Mouse (Mus musculus) G1E-ER4 (cell line): ENCODE data around the gene Klhl13. TPM values are rescaled to one million over a fixed set of nuclear protein-coding genes. Genes with fewer than 3 reads are reported as not detected.

Experiments used
- GATA1 ChIP-seq: IDR thresholded peaks from one replicate; pipeline ENCODE4 v1.8.0; 2012; ENCODE audit warnings: low read length, inconsistent platforms
- polyA plus RNA-seq: library from polyadenylated mRNA; stranded (reverse); fragments of >175 nt; gene quantifications from 2 replicates; pipeline ENCODE4 v1.2.3, GENCODE M21; 2012

The Klhl13 gene
- not detected in 2 replicates for polyA plus RNA-seq

DNA sequence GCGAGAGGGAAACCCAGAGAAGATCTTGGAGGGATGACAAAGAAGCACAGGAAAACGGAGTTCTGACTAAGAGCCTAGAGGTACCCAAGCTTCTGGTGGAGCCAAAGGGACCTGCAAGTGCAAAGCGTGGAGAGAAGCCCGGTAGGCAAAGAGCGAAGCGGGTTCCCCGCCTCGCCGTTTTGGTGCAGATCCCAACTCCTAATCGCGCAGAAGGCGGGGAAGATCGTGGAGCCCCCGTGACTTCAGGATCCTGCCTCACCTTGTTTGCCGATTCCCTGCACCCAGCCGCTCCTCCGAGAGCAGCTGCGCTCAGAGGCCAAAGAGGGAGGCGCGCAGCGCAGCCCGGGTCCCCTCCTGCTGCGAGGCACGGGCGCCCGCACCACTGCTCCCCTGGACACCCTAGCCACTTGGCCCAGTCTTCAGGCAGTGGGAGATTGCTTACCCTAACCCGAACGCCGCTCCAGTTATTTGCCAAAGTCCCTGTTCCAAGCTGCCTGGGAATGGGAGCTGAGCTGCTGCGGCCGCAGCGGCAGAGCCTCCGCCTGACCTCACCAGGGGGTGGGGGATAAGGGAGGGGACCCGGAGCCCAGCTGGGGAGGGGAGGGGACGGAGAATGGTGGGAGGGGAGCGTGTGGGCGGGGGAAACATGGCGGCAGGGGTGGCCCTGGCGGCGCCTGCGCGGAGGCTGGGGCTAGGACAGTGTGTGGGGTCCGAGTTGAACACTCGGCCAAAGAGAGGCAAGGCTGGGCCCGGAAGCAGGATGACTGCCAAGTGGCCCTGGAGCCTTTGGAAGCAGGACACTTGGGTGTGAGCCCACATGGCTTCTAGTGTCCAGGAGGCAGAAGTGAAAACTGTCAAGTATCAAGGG is at the start of gene Klhl13:
TSS of gene Klhl13 (minus strand) at position 569 of the 868 bp plus-strand sequence.
- no peak for TF ChIP-seq GATA1

GRCm38 (mm10) chrX:23409296-23410149 is 44.6 kb upstream of the Klhl13 start:
- TF ChIP-seq GATA1, result no peak

GRCm38 (mm10) chrX:23388716-23389115 is 23.8 kb upstream of the Klhl13 start:
- no peak for TF ChIP-seq GATA1

DNA sequence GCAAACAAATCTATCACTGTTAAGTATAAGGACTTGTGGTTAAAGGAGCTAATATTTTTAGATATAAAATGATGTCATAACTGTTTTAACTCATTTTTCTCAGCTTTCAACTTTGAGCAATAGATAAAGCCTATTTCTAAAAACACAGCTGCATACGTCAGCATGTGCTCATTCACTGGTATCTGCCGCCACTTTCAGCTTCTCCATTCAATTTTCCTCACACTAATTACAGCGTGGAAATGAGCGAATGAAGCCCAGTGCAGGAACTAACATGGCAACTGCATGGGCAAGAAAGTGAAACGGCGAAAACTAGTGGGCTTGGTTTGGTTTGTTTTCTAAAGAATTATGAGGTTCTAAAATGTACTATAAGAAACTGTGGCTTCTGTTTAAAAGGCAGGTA is 1.4 kb downstream of the Klhl13 start:
- TF ChIP-seq GATA1, result no peak

- TF ChIP-seq GATA1, result no peak
Measured at GRCm38 (mm10) chrX:23360446-23360845, 4.4 kb downstream of the Klhl13 start.

DNA sequence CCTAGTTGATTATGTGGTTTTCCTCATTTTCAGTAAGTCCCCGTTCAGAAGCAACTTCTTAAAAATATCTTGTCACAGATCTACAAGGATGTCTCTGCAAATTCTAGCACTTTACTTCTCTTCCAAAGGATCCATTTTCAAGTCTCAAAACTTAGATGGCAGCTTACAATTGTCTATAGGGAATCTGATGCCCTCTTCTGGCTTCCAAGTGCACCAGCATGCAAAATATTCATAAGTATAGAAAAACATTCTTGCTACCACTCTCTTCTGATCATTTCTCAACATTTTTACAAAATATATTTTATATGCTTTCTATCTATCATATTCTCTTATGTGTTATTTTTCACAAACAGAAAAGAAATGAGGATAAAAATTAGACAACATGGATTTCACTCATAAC is 14.8 kb downstream of the Klhl13 start:
- no peak for TF ChIP-seq GATA1

DNA sequence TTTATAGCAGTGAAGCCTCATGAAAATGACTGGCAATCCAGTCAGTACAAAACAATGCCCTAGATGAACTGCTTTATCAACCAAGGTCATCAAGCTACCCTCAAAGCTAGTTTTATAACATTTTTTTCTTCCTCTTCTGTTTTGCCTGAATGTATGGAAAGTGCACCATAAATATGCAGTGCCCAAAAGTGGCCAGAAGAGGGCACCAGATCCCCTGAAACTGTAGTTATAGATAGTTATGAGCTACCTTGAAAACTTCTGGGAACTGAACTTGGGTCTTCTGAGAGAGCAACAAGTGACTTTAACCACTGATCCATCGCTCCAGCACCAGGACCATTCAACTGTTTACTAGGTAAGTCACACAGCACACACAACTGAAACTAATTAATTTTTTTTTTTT is 36.8 kb downstream of the Klhl13 start:
- no peak for TF ChIP-seq GATA1

GRCm38 (mm10) chrX:23318857-23319256 is 46.0 kb downstream of the Klhl13 start:
- TF ChIP-seq GATA1, result no peak

GRCm38 (mm10) chrX:23295952-23296598 is 68.8 kb downstream of the Klhl13 start:
- TF ChIP-seq GATA1, result no peak

- no peak for TF ChIP-seq GATA1
Measured at GRCm38 (mm10) chrX:23285442-23285817, 79.5 kb downstream of the Klhl13 start.

GRCm38 (mm10) chrX:23284530-23285441 is 80.1 kb downstream of the Klhl13 start:
- TF ChIP-seq GATA1, result no peak

GRCm38 (mm10) chrX:23267601-23268000 is 97.3 kb downstream of the Klhl13 start:
- no peak for TF ChIP-seq GATA1

GRCm38 (mm10) chrX:23248752-23249151 is 116.1 kb downstream of the Klhl13 start:
- TF ChIP-seq GATA1, result no peak
